In the genomic region with DNA sequence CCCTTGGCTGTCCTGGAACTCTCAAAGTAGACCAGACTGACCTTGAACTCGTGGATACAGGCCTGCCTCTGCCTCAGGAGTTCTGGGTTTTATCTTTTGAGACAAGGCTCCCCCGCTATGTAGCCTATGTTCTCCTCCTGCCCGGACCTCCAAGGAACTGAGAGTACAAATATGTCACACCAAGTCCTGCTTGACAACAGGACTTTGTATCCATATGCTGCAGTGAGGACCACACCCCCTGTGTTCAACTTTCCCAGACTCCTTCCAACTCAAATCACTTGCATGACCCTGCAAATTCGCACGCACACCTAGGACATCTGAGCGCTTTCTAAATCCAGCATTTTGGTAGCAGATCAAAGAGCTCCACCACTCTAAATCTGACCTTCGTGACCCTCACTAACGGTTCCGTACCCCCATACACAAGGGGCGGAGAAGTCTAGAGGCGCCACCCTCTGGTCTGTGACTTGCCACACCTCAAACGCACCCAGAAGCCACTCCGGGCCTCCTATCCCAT, we compare ENCODE assay signal across 9 mouse cellular contexts. TPM values are rescaled to one million over a fixed set of nuclear protein-coding genes. Genes with fewer than 3 reads are reported as not detected.
A peak's percentile ranks its signal among the peaks of the same experiment; 100 is the strongest.
DNase-seq lines count a peak whose midpoint lies in the region; ATAC-seq and TF ChIP-seq lines count a peak whose summit lies in the region.
"Had no signal": no experiment of that assay in that cellular context is flagged by ENCODE, and none has a peak within 500 bp of the region (broad histone marks: within the 10 kb centered on the region; RNA-seq: fewer than 3 reads in every experiment).

No protein-coding gene starts in this region.

- peak overlapping the region; percentile 66 for H3K4me3 ChIP-seq in erythroblast, embryonic 14.5 days (replicated peaks)
- H3K4me3 ChIP-seq in ES-Bruce4 (ENCODE audit: low read depth, low read length), result peak overlapping the region; percentile 52
- peak overlapping the region; percentile 47 for H3K4me3 ChIP-seq in hindbrain, embryonic 10.5 days
- peak overlapping the region; percentile 57 for H3K4me3 ChIP-seq in liver, postnatal 0 days (ENCODE audit: low read depth, low read length)

- peak; percentile 7 for TF ChIP-seq CTCF in ES-Bruce4 (IDR thresholded peaks at IDR 0.05; ENCODE audit: low read depth, low read length)
- no peak for TF ChIP-seq CTCF in liver, postnatal 0 days (IDR thresholded peaks at IDR 0.05; ENCODE audit: low read depth)

- no peak for ATAC-seq in erythroblast, adult 5-6 weeks (replicated peaks; ENCODE audit: low FRiP score, poor library complexity, severe bottlenecking)
- ATAC-seq in liver, postnatal 0 days, result peak; percentile 63

- 25% methylated on average over 13 of the region's 13 CpGs for WGBS in hindbrain, embryonic 10.5 days
- 16% methylated on average over 13 of the region's 13 CpGs for WGBS in liver, postnatal 0 days (ENCODE audit: insufficient replicate concordance)

- no peak for DNase-seq in hindbrain, embryonic 10.5 days (ENCODE audit: low spot score)
- DNase-seq in liver, postnatal 0 days, result no peak
- no peak for DNase-seq in layer of hippocampus, adult 11-12 months (ENCODE audit: low spot score)
- no peak for DNase-seq in ovary, adult 18-20 months (ENCODE audit: low spot score)
- no peak for DNase-seq in layer of hippocampus, postnatal 10 days (ENCODE audit: low spot score in 2 of 2)
- DNase-seq: heart, postnatal 10 days had no signal

- H3K4me1 ChIP-seq in erythroblast, embryonic 14.5 days (ENCODE audit: control insufficient read depth), result peaks cover 26% of the 10 kb centered on the region
- H3K4me1 ChIP-seq in ES-Bruce4 (ENCODE audit: control insufficient read depth, insufficient read depth, low read length), result no peaks in the 10 kb centered on the region
- peaks cover 30% of the 10 kb centered on the region for H3K4me1 ChIP-seq in hindbrain, embryonic 10.5 days (replicated peaks)
- H3K4me1 ChIP-seq in liver, postnatal 0 days (ENCODE audit: insufficient read depth), result peaks cover 5% of the 10 kb centered on the region; the same call in 1 of the 2 replicates

- 0 out of 2 replicates have a peak overlapping the region, but pooled peaks have one; percentile 20 for H3K9ac ChIP-seq in ES-Bruce4 (ENCODE audit: low read depth, poor library complexity, severe bottlenecking)
- H3K9ac ChIP-seq in liver, postnatal 0 days (replicated peaks), result peak overlapping the region; percentile 69; the same call in 1 of the 2 replicates

- peak overlapping the region; percentile 75 for H3K4me2 ChIP-seq in liver, postnatal 0 days (ENCODE audit: low read depth, low read length)

- H3K27me3 ChIP-seq in erythroblast, embryonic 14.5 days (ENCODE audit: control insufficient read depth), result peaks cover 64% of the 10 kb centered on the region
- no peaks in the 10 kb centered on the region for H3K27me3 ChIP-seq in ES-Bruce4 (ENCODE audit: control insufficient read depth, insufficient read depth, low read length, poor library complexity, severe bottlenecking)
- peaks cover 80% of the 10 kb centered on the region for H3K27me3 ChIP-seq in hindbrain, embryonic 10.5 days (ENCODE audit: insufficient read depth, poor library complexity, severe bottlenecking)
- peaks cover 33% of the 10 kb centered on the region for H3K27me3 ChIP-seq in liver, postnatal 0 days (ENCODE audit: insufficient read depth, low read length)

- TF ChIP-seq EP300 in ES-Bruce4 (IDR thresholded peaks at IDR 0.05; ENCODE audit: insufficient read depth, low read depth, low read length), result no peak
- TF ChIP-seq EP300 in liver, postnatal 0 days (IDR thresholded peaks at IDR 0.05; ENCODE audit: low read depth), result no peak

- no peak for TF ChIP-seq POLR2A in ES-Bruce4 (IDR thresholded peaks at IDR 0.05; ENCODE audit: insufficient read depth, low read length)

- H3K27ac ChIP-seq in ES-Bruce4 (ENCODE audit: insufficient read depth, low read length), result no peak overlapping the region
- no peak overlapping the region for H3K27ac ChIP-seq in hindbrain, embryonic 10.5 days
- peak overlapping the region; percentile 81 for H3K27ac ChIP-seq in liver, postnatal 0 days (ENCODE audit: low read depth)

- H3K36me3 ChIP-seq in erythroblast, embryonic 14.5 days (ENCODE audit: control insufficient read depth), result peaks cover 14% of the 10 kb centered on the region
- H3K36me3 ChIP-seq in ES-Bruce4 (ENCODE audit: control insufficient read depth, insufficient read depth, low read length, poor library complexity, severe bottlenecking), result no peaks in the 10 kb centered on the region
- H3K36me3 ChIP-seq in hindbrain, embryonic 10.5 days, result no peaks in the 10 kb centered on the region
- H3K36me3 ChIP-seq in liver, postnatal 0 days (replicated peaks; ENCODE audit: insufficient read depth, low read length), result no peaks in the 10 kb centered on the region; the same call in none of the 2 replicates

- no peaks in the 10 kb centered on the region; the same call in 1 of the 2 replicates for H3K9me3 ChIP-seq in erythroblast, embryonic 14.5 days (ENCODE audit: control insufficient read depth, low read length)
- no peaks in the 10 kb centered on the region for H3K9me3 ChIP-seq in ES-Bruce4 (replicated peaks; ENCODE audit: control insufficient read depth, insufficient read depth, low read length, poor library complexity, severe bottlenecking)
- H3K9me3 ChIP-seq in hindbrain, embryonic 10.5 days, result no peaks in the 10 kb centered on the region
- H3K9me3 ChIP-seq in liver, postnatal 0 days (ENCODE audit: low read length), result no peaks in the 10 kb centered on the region

RNA-seq across cellular contexts. Expression of a gene that starts 0.3 kb away (rescaled TPM):
- 0.14 and 0.16 TPM in 2 replicates for polyA plus RNA-seq in erythroblast, embryonic 14.5 days (2012)
- total RNA-seq in erythroblast, adult 5-6 weeks (2015; ENCODE audit: low replicate concordance), result not detected in 2 replicates
- 0.43 and 1.5 TPM in 2 replicates for total RNA-seq in erythroblast, adult 5-6 weeks (2017; ENCODE audit: low replicate concordance)
- 0.65 TPM in 1 of 2 replicates, not detected in the other for polyA plus RNA-seq in ES-Bruce4 (2011; ENCODE audit: insufficient read depth, insufficient read length, low read depth, missing spikeins)
- 0.10 TPM in 1 of 2 replicates, not detected in the other for polyA plus RNA-seq in hindbrain, embryonic 10.5 days (2016; fragmentation: Nextera tagmentation; extraction: Ambion mirVana)
- polyA plus RNA-seq in liver, postnatal 0 days (2015; fragmentation: Nextera tagmentation; extraction: Ambion mirVana), result 18.5 and 25.1 TPM in 2 replicates
- not detected for total RNA-seq in layer of hippocampus, postnatal 10 days (2021)

RNA-seq across cellular contexts. Expression of a gene that starts 11.2 kb away (rescaled TPM):
- 1.1 and 1.7 TPM in 2 replicates for polyA plus RNA-seq in erythroblast, embryonic 14.5 days (2012)
- total RNA-seq in erythroblast, adult 5-6 weeks (2015; ENCODE audit: low replicate concordance), result 0.96 and 3.8 TPM in 2 replicates
- 3.1 and 4.0 TPM in 2 replicates for total RNA-seq in erythroblast, adult 5-6 weeks (2017; ENCODE audit: low replicate concordance)
- 22.3 and 24.5 TPM in 2 replicates for polyA plus RNA-seq in ES-Bruce4 (2011; ENCODE audit: insufficient read depth, insufficient read length, low read depth, missing spikeins)
- polyA plus RNA-seq in hindbrain, embryonic 10.5 days (2016; fragmentation: Nextera tagmentation; extraction: Ambion mirVana), result 36.1 and 41.2 TPM in 2 replicates
- 5.8 and 6.4 TPM in 2 replicates for polyA plus RNA-seq in liver, postnatal 0 days (2015; fragmentation: Nextera tagmentation; extraction: Ambion mirVana)
- 10 to 100 TPM; 29.8 TPM for total RNA-seq in layer of hippocampus, postnatal 10 days (2021)

RNA-seq across cellular contexts. Expression of a gene that starts 37.4 kb away (rescaled TPM):
- polyA plus RNA-seq in erythroblast, embryonic 14.5 days (2012), result not detected in 2 replicates
- total RNA-seq in erythroblast, adult 5-6 weeks (2015; ENCODE audit: low replicate concordance), result not detected in 2 replicates
- not detected in 2 replicates for total RNA-seq in erythroblast, adult 5-6 weeks (2017; ENCODE audit: low replicate concordance)
- polyA plus RNA-seq in ES-Bruce4 (2011; ENCODE audit: insufficient read depth, insufficient read length, low read depth, missing spikeins), result not detected in 2 replicates
- polyA plus RNA-seq in hindbrain, embryonic 10.5 days (2016; fragmentation: Nextera tagmentation; extraction: Ambion mirVana), result 0.50 and 0.97 TPM in 2 replicates
- polyA plus RNA-seq in liver, postnatal 0 days (2015; fragmentation: Nextera tagmentation; extraction: Ambion mirVana), result 1.8 TPM in 1 of 2 replicates, not detected in the other
- total RNA-seq in layer of hippocampus, postnatal 10 days (2021), result not detected
- total RNA-seq: heart, postnatal 10 days had no signal

RNA-seq across cellular contexts. Expression of a gene that starts 40.1 kb away (rescaled TPM):
- polyA plus RNA-seq in erythroblast, embryonic 14.5 days (2012), result 8.9 TPM in 2 replicates
- total RNA-seq in erythroblast, adult 5-6 weeks (2015; ENCODE audit: low replicate concordance), result 48.3 and 48.8 TPM in 2 replicates
- total RNA-seq in erythroblast, adult 5-6 weeks (2017; ENCODE audit: low replicate concordance), result 22.7 and 28.8 TPM in 2 replicates
- polyA plus RNA-seq in ES-Bruce4 (2011; ENCODE audit: insufficient read depth, insufficient read length, low read depth, missing spikeins), result 137 and 146 TPM in 2 replicates
- 119 and 148 TPM in 2 replicates for polyA plus RNA-seq in hindbrain, embryonic 10.5 days (2016; fragmentation: Nextera tagmentation; extraction: Ambion mirVana)
- 52.2 and 55.0 TPM in 2 replicates for polyA plus RNA-seq in liver, postnatal 0 days (2015; fragmentation: Nextera tagmentation; extraction: Ambion mirVana)
- total RNA-seq in layer of hippocampus, postnatal 10 days (2021), result 10 to 100 TPM; 73.8 to 77.8 TPM

RNA-seq across cellular contexts. Expression of a gene that starts 43.9 kb away (rescaled TPM):
- polyA plus RNA-seq in erythroblast, embryonic 14.5 days (2012), result not detected in 2 replicates
- not detected in 2 replicates for total RNA-seq in erythroblast, adult 5-6 weeks (2015; ENCODE audit: low replicate concordance)
- total RNA-seq in erythroblast, adult 5-6 weeks (2017; ENCODE audit: low replicate concordance), result not detected in 2 replicates
- not detected in 2 replicates for polyA plus RNA-seq in ES-Bruce4 (2011; ENCODE audit: insufficient read depth, insufficient read length, low read depth, missing spikeins)
- polyA plus RNA-seq in hindbrain, embryonic 10.5 days (2016; fragmentation: Nextera tagmentation; extraction: Ambion mirVana), result not detected in 2 replicates
- polyA plus RNA-seq in liver, postnatal 0 days (2015; fragmentation: Nextera tagmentation; extraction: Ambion mirVana), result 0.72 TPM in 1 of 2 replicates, not detected in the other
- total RNA-seq in layer of hippocampus, postnatal 10 days (2021), result not detected
- total RNA-seq: heart, postnatal 10 days had no signal

Comparison
In these comparisons a context has a peak if more than half of its experiments do, and no peak if none do; other contexts are left out.
1. RNA of a gene that starts 0.3 kb away (polyA plus RNA-seq): 18.5 to 25.1 TPM in liver, postnatal 0 days; 0.14 to 0.16 TPM in erythroblast, embryonic 14.5 days, 0.65 TPM in ES-Bruce4 and 0.10 TPM in hindbrain, embryonic 10.5 days; every median in the first group is over 10 times any median in the second.
2. Peak in every context shown above with its lines, with median percentiles within 50 percentile points of each other: H3K4me3 ChIP-seq.